Mouse (Mus musculus) layer of hippocampus, adult 9-11 months (tissue): ENCODE data around the gene Slco1a5.
A peak's percentile ranks its signal among the peaks of the same experiment; 100 is the strongest.
"Not testable (repeated sequence)": the region's sequence is repeated elsewhere in the genome, so short reads cannot be mapped to it uniquely, and the experiment has no call there.

Experiments used
- DNase-seq: peaks from one replicate; pipeline ENCODE4 v3.0.0; 2022

Slco1a5 gene

GRCm38 (mm10) chr6:142322881-142323280, at the start of gene Slco1a5:
TSS of gene Slco1a5 (minus strand) at chr6:142322981.
- DNase-seq, result no peak

GRCm38 (mm10) chr6:142369568-142369967, 46.8 kb upstream of the Slco1a5 start:
- DNase-seq, result no peak

- DNase-seq, result no peak
Measured at GRCm38 (mm10) chr6:142367565-142367964, 44.8 kb upstream of the Slco1a5 start.

GRCm38 (mm10) chr6:142366473-142367018, 43.8 kb upstream of the Slco1a5 start:
- DNase-seq, result no peak

- no peak for DNase-seq
Measured at GRCm38 (mm10) chr6:142365742-142366472, 43.1 kb upstream of the Slco1a5 start.

GRCm38 (mm10) chr6:142363019-142363576, 40.3 kb upstream of the Slco1a5 start:
- no peak for DNase-seq

GRCm38 (mm10) chr6:142362036-142362435, 39.3 kb upstream of the Slco1a5 start:
- DNase-seq, result no peak

- no peak for DNase-seq
Measured at GRCm38 (mm10) chr6:142357106-142357505, 34.3 kb upstream of the Slco1a5 start.

GRCm38 (mm10) chr6:142352099-142352498, 29.3 kb upstream of the Slco1a5 start:
- not testable (repeated sequence) for DNase-seq

- DNase-seq, result no peak
Measured at GRCm38 (mm10) chr6:142347431-142348385, 24.9 kb upstream of the Slco1a5 start.

- no peak for DNase-seq
Measured at GRCm38 (mm10) chr6:142346181-142347110, 23.7 kb upstream of the Slco1a5 start.

- DNase-seq, result peak; percentile 88
Measured at GRCm38 (mm10) chr6:142345440-142346038, 22.8 kb upstream of the Slco1a5 start, which contains the start of gene Pyroxd1. TSS of gene Pyroxd1 (plus strand) at chr6:142345654.

GRCm38 (mm10) chr6:142343561-142343960, 20.8 kb upstream of the Slco1a5 start:
- DNase-seq, result peak; percentile 44

GRCm38 (mm10) chr6:142339576-142339975, 16.8 kb upstream of the Slco1a5 start:
- no peak for DNase-seq

- DNase-seq, result no peak
Measured at GRCm38 (mm10) chr6:142338961-142339360, 16.2 kb upstream of the Slco1a5 start.

GRCm38 (mm10) chr6:142329201-142329600, 6.4 kb upstream of the Slco1a5 start:
- no peak for DNase-seq

GRCm38 (mm10) chr6:142326598-142326997, 3.8 kb upstream of the Slco1a5 start:
- no peak for DNase-seq

GRCm38 (mm10) chr6:142317106-142317505, 5.7 kb downstream of the Slco1a5 start:
- DNase-seq, result no peak

GRCm38 (mm10) chr6:142314285-142314684, 8.5 kb downstream of the Slco1a5 start:
- DNase-seq, result no peak

GRCm38 (mm10) chr6:142305076-142305475, 17.7 kb downstream of the Slco1a5 start:
- DNase-seq, result no peak

- no peak for DNase-seq
Measured at GRCm38 (mm10) chr6:142298098-142298497, 24.7 kb downstream of the Slco1a5 start, which contains the start of gene Iapp. TSS of gene Iapp (plus strand) at chr6:142298423.
